Mouse (Mus musculus) brain, embryonic 14.5 days (tissue): ENCODE measurements around the gene Sowahd. TPM values are rescaled to one million over a fixed set of nuclear protein-coding genes. Genes with fewer than 3 reads are reported as not detected.
"Not testable (repeated sequence)": the region's sequence is repeated elsewhere in the genome, so short reads cannot be mapped to it uniquely, and the experiment has no call there.

Source experiments
- DNase-seq: peaks from one replicate; pipeline ENCODE4 v3.0.0-alpha.2; 2011; ENCODE audit warnings: low read depth
- CTCF ChIP-seq: fragments of 200-500 bp; IDR thresholded peaks from 2 replicates; pipeline ENCODE4 v1.5.1; 2012; ENCODE audit warnings: inconsistent platforms, mild to moderate bottlenecking, moderate library complexity, borderline replicate concordance; ENCODE audit not compliant: insufficient read depth, insufficient read length; ENCODE audit errors: extremely low read depth
- POLR2A ChIP-seq: fragments of 200-500 bp; IDR thresholded peaks from 2 replicates; pipeline ENCODE4 v1.6.1; 2012; ENCODE audit warnings: mild to moderate bottlenecking, inconsistent platforms, borderline replicate concordance; ENCODE audit not compliant: poor library complexity, insufficient read depth, insufficient read length, severe bottlenecking; ENCODE audit errors: extremely low read depth
- polyA plus RNA-seq: library from polyadenylated mRNA; depleted of rRNA; stranded (reverse); fragments of >200 nt; gene quantifications from 2 replicates; pipeline ENCODE4 v1.2.3, GENCODE M21; 2012

Sowahd gene
- polyA plus RNA-seq, 1 experiment = not detected

GRCm38 (mm10) chrX:37068766-37069165 is 20.1 kb downstream of the Sowahd start:
- TF ChIP-seq CTCF = no peak
- TF ChIP-seq POLR2A = no peak
- no peak for DNase-seq

GRCm38 (mm10) chrX:37074262-37074892 is 25.7 kb downstream of the Sowahd start:
- TF ChIP-seq POLR2A = no peak
- peak; percentile 80 for TF ChIP-seq CTCF
- DNase-seq = peak; percentile 58

- no peak for DNase-seq
- TF ChIP-seq CTCF = no peak
- TF ChIP-seq POLR2A = no peak
Observed at GRCm38 (mm10) chrX:37076651-37077050, 28.0 kb downstream of the Sowahd start.

GRCm38 (mm10) chrX:37080345-37080744 is 31.7 kb downstream of the Sowahd start:
- not testable (repeated sequence) for DNase-seq

- no peak for DNase-seq
- TF ChIP-seq CTCF = no peak
- TF ChIP-seq POLR2A = no peak
Observed at GRCm38 (mm10) chrX:37081194-37081593, 32.5 kb downstream of the Sowahd start.

GRCm38 (mm10) chrX:37084318-37084926 is 35.8 kb downstream of the Sowahd start:
- peak; percentile 56 for DNase-seq
- TF ChIP-seq CTCF = no peak
- no peak for TF ChIP-seq POLR2A

GRCm38 (mm10) chrX:37084927-37085660 is 36.4 kb downstream of the Sowahd start, which contains the start of gene Rpl39:
Gene Rpl39 (minus strand): TSS chrX:37085402.
- peak; percentile 95 for DNase-seq
- TF ChIP-seq POLR2A (peak; percentile 30; the same call in 1 of the 2 replicates), CTCF (no peak)

- TF ChIP-seq CTCF (no peak), POLR2A (no peak)
- DNase-seq = no peak
Observed at GRCm38 (mm10) chrX:37085665-37086064, 37.0 kb downstream of the Sowahd start.

GRCm38 (mm10) chrX:37088778-37089177 is 40.1 kb downstream of the Sowahd start:
- no peak for DNase-seq
- no peak for TF ChIP-seq POLR2A
- no peak for TF ChIP-seq CTCF

- no peak for DNase-seq
- TF ChIP-seq POLR2A = no peak
- no peak for TF ChIP-seq CTCF
Observed at GRCm38 (mm10) chrX:37091457-37091856, 42.8 kb downstream of the Sowahd start.

- DNase-seq = no peak
- TF ChIP-seq CTCF = no peak
- no peak for TF ChIP-seq POLR2A
Observed at GRCm38 (mm10) chrX:37095106-37095768, 46.6 kb downstream of the Sowahd start.
